10 mouse cellular contexts compared by ENCODE assay signal in the genomic region with DNA sequence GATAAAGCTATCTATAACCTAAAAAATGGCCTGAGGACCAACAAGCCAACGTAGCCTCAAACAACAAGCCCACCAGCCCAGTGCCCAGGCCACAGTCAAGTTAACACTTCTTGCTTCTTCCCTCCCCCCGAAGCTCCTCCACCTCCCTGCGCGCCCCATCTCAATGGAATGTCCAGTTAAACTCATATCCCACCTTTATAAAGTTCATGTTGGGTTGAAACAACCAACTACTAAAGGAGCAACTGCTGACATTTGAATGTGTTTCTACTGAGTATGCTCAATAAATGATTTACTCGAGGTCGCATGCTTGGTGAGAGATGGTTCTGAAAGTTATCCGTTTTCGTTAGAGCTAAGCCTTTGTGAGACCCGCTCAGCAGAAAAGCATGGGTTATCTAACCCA. TPM values are rescaled to one million over a fixed set of nuclear protein-coding genes. Genes with fewer than 3 reads are reported as not detected.
A peak's percentile ranks its signal among the peaks of the same experiment; 100 is the strongest.
DNase-seq lines count a peak whose midpoint lies in the region; ATAC-seq and TF ChIP-seq lines count a peak whose summit lies in the region.
"Had no signal": no experiment of that assay in that cellular context is flagged by ENCODE, and none has a peak within 500 bp of the region (broad histone marks: within the 10 kb centered on the region; RNA-seq: fewer than 3 reads in every experiment).

No protein-coding gene starts in this region.

- no peak overlapping the region for H3K9ac ChIP-seq in lung, embryonic 15.5 days
- H3K9ac ChIP-seq in hindbrain, embryonic 16.5 days (ENCODE audit: low read depth, low read length) = no peak overlapping the region
- H3K9ac ChIP-seq in limb, embryonic 14.5 days (ENCODE audit: low read depth, low read length, severe bottlenecking) = no peak overlapping the region
- no peak overlapping the region for H3K9ac ChIP-seq in neural tube, embryonic 15.5 days (replicated peaks)

- H3K4me3 ChIP-seq in lung, embryonic 15.5 days = peak overlapping the region; percentile 87; the same call in 1 of the 2 replicates
- peak overlapping the region; percentile 89; the same call in 1 of the 2 replicates for H3K4me3 ChIP-seq in hindbrain, embryonic 16.5 days (ENCODE audit: low read length)
- H3K4me3 ChIP-seq in limb, embryonic 14.5 days (replicated peaks; ENCODE audit: low read length) = peak overlapping the region; percentile 70
- H3K4me3 ChIP-seq in neural tube, embryonic 15.5 days (replicated peaks) = peak overlapping the region; percentile 83

- H3K9me3 ChIP-seq in lung, embryonic 15.5 days = no peaks in the 10 kb centered on the region
- no peaks in the 10 kb centered on the region for H3K9me3 ChIP-seq in hindbrain, embryonic 16.5 days (ENCODE audit: control insufficient read depth, low read length)
- H3K9me3 ChIP-seq in limb, embryonic 14.5 days (ENCODE audit: control insufficient read depth, low read length) = no peaks in the 10 kb centered on the region; the same call in 1 of the 2 replicates
- H3K9me3 ChIP-seq in neural tube, embryonic 15.5 days (replicated peaks) = 0 out of 2 replicates have a peak, but pooled peaks cover 2% of the 10 kb centered on the region

- no peak for ATAC-seq in lung, embryonic 15.5 days (ENCODE audit: borderline replicate concordance, extremely low read depth, low FRiP score, low TSS enrichment)
- ATAC-seq in hindbrain, embryonic 16.5 days = no peak
- no peak for ATAC-seq in limb, embryonic 14.5 days (ENCODE audit: low FRiP score, low read depth)
- ATAC-seq in neural tube, embryonic 15.5 days (ENCODE audit: low FRiP score) = no peak

- no peak overlapping the region for H3K27ac ChIP-seq in lung, embryonic 15.5 days
- H3K27ac ChIP-seq in hindbrain, embryonic 16.5 days (ENCODE audit: low read depth, low read length) = no peak overlapping the region
- no peak overlapping the region for H3K27ac ChIP-seq in limb, embryonic 14.5 days (replicated peaks; ENCODE audit: low read depth, low read length)
- H3K27ac ChIP-seq in neural tube, embryonic 15.5 days (replicated peaks) = no peak overlapping the region

- WGBS in lung, embryonic 15.5 days = 66% methylated on average over 9 of the region's 9 CpGs
- 67% methylated on average over 9 of the region's 9 CpGs for WGBS in hindbrain, embryonic 16.5 days
- WGBS in limb, embryonic 14.5 days = 78% methylated on average over 9 of the region's 9 CpGs
- WGBS in neural tube, embryonic 15.5 days = 76% methylated on average over 9 of the region's 9 CpGs

- no peaks in the 10 kb centered on the region for H3K36me3 ChIP-seq in lung, embryonic 15.5 days
- H3K36me3 ChIP-seq in hindbrain, embryonic 16.5 days (ENCODE audit: control insufficient read depth, insufficient read depth, low read length) = no peaks in the 10 kb centered on the region
- no peaks in the 10 kb centered on the region for H3K36me3 ChIP-seq in limb, embryonic 14.5 days (ENCODE audit: control insufficient read depth, insufficient read depth, low read length)
- H3K36me3 ChIP-seq in neural tube, embryonic 15.5 days = no peaks in the 10 kb centered on the region

- H3K4me1 ChIP-seq in lung, embryonic 15.5 days = peaks cover 9% of the 10 kb centered on the region
- peaks cover 10% of the 10 kb centered on the region for H3K4me1 ChIP-seq in hindbrain, embryonic 16.5 days (ENCODE audit: control insufficient read depth, insufficient read depth, low read depth, low read length)
- peaks cover 9% of the 10 kb centered on the region; the same call in 1 of the 2 replicates for H3K4me1 ChIP-seq in limb, embryonic 14.5 days (ENCODE audit: control insufficient read depth, insufficient read depth, low read length)
- H3K4me1 ChIP-seq in neural tube, embryonic 15.5 days = peaks cover 34% of the 10 kb centered on the region

- H3K4me2 ChIP-seq in lung, embryonic 15.5 days = peak overlapping the region; percentile 89
- peak overlapping the region; percentile 69 for H3K4me2 ChIP-seq in hindbrain, embryonic 16.5 days (ENCODE audit: low read length)
- peak overlapping the region; percentile 66 for H3K4me2 ChIP-seq in limb, embryonic 14.5 days (replicated peaks; ENCODE audit: low read depth, low read length, severe bottlenecking)
- peak overlapping the region; percentile 76 for H3K4me2 ChIP-seq in neural tube, embryonic 15.5 days

- TF ChIP-seq POLR2A in limb, embryonic 14.5 days (IDR thresholded peaks at IDR 0.05; ENCODE audit: borderline replicate concordance, extremely low read depth, insufficient read depth, insufficient read length) = no peak

- H3K27me3 ChIP-seq in lung, embryonic 15.5 days = no peaks in the 10 kb centered on the region
- no peaks in the 10 kb centered on the region for H3K27me3 ChIP-seq in hindbrain, embryonic 16.5 days (replicated peaks; ENCODE audit: control insufficient read depth, insufficient read depth, low read length)
- no peaks in the 10 kb centered on the region for H3K27me3 ChIP-seq in limb, embryonic 14.5 days (ENCODE audit: control insufficient read depth, insufficient read depth, low read length)
- no peaks in the 10 kb centered on the region for H3K27me3 ChIP-seq in neural tube, embryonic 15.5 days (replicated peaks)

- DNase-seq in lung, postnatal 14 days = no peak
- DNase-seq in limb, embryonic 14.5 days (ENCODE audit: low spot score) = no peak
- DNase-seq in adrenal gland, postnatal 36 days = no peak
- DNase-seq in right cerebral cortex, adult 2 months (ENCODE audit: low spot score in 2 of 2) = no peak
- no peak for DNase-seq in left cerebral cortex, adult 11 months (ENCODE audit: low spot score)

RNA-seq across cellular contexts. Expression of gene Rab3ip, which starts 2.2 kb away (rescaled TPM):
- polyA plus RNA-seq in lung, embryonic 15.5 days (2015; fragmentation: Nextera tagmentation; extraction: Ambion mirVana) = 31.1 and 32.3 TPM in 2 replicates
- 45.2 and 46.6 TPM in 2 replicates for polyA plus RNA-seq in hindbrain, embryonic 16.5 days (2015; fragmentation: Nextera tagmentation; extraction: Ambion mirVana)
- polyA plus RNA-seq in limb, embryonic 14.5 days (2012; rRNA removed) = 27.0 and 61.7 TPM in 2 replicates
- 24.3 and 27.6 TPM in 2 replicates for polyA plus RNA-seq in limb, embryonic 14.5 days (2014; fragmentation: Nextera tagmentation; extraction: Ambion mirVana)
- 49.3 and 54.6 TPM in 2 replicates for polyA plus RNA-seq in neural tube, embryonic 15.5 days (2015; fragmentation: Nextera tagmentation; extraction: Ambion mirVana)
- 10 to 100 TPM; 35.4 to 51.5 TPM for total RNA-seq in adrenal gland, postnatal 36 days (2021)

RNA-seq across cellular contexts. Expression of gene Gm10271, which starts 24.0 kb away (rescaled TPM):
- not detected in 2 replicates for polyA plus RNA-seq in lung, embryonic 15.5 days (2015; fragmentation: Nextera tagmentation; extraction: Ambion mirVana)
- polyA plus RNA-seq in hindbrain, embryonic 16.5 days (2015; fragmentation: Nextera tagmentation; extraction: Ambion mirVana) = not detected in 2 replicates
- not detected in 2 replicates for polyA plus RNA-seq in limb, embryonic 14.5 days (2012; rRNA removed)
- not detected in 2 replicates for polyA plus RNA-seq in limb, embryonic 14.5 days (2014; fragmentation: Nextera tagmentation; extraction: Ambion mirVana)
- not detected in 2 replicates for polyA plus RNA-seq in neural tube, embryonic 15.5 days (2015; fragmentation: Nextera tagmentation; extraction: Ambion mirVana)
- not detected for total RNA-seq in adrenal gland, postnatal 36 days (2021)
- total RNA-seq: ES-E14; megakaryocyte progenitor cell, adult 5-6 weeks had no signal

RNA-seq across cellular contexts. Expression of gene Best3, which starts 37.7 kb away (rescaled TPM):
- 0.14 and 0.28 TPM in 2 replicates for polyA plus RNA-seq in lung, embryonic 15.5 days (2015; fragmentation: Nextera tagmentation; extraction: Ambion mirVana)
- 0.15 and 0.16 TPM in 2 replicates for polyA plus RNA-seq in hindbrain, embryonic 16.5 days (2015; fragmentation: Nextera tagmentation; extraction: Ambion mirVana)
- polyA plus RNA-seq in limb, embryonic 14.5 days (2012; rRNA removed) = 3.1 and 3.3 TPM in 2 replicates
- polyA plus RNA-seq in limb, embryonic 14.5 days (2014; fragmentation: Nextera tagmentation; extraction: Ambion mirVana) = 0.79 and 1.4 TPM in 2 replicates
- polyA plus RNA-seq in neural tube, embryonic 15.5 days (2015; fragmentation: Nextera tagmentation; extraction: Ambion mirVana) = 0.10 and 0.14 TPM in 2 replicates
- total RNA-seq in adrenal gland, postnatal 36 days (2021) = under 1 TPM; 0.23 to 0.33 TPM
- total RNA-seq: megakaryocyte progenitor cell, adult 5-6 weeks had no signal

RNA-seq across cellular contexts. Expression of gene Myrfl, which starts 51.7 kb away (rescaled TPM):
- 0.09 TPM in 1 of 2 replicates, not detected in the other for polyA plus RNA-seq in lung, embryonic 15.5 days (2015; fragmentation: Nextera tagmentation; extraction: Ambion mirVana)
- 0.11 and 0.15 TPM in 2 replicates for polyA plus RNA-seq in hindbrain, embryonic 16.5 days (2015; fragmentation: Nextera tagmentation; extraction: Ambion mirVana)
- 0.13 and 0.18 TPM in 2 replicates for polyA plus RNA-seq in limb, embryonic 14.5 days (2012; rRNA removed)
- polyA plus RNA-seq in limb, embryonic 14.5 days (2014; fragmentation: Nextera tagmentation; extraction: Ambion mirVana) = 0.07 and 0.19 TPM in 2 replicates
- polyA plus RNA-seq in neural tube, embryonic 15.5 days (2015; fragmentation: Nextera tagmentation; extraction: Ambion mirVana) = 0.27 TPM in 1 of 2 replicates, not detected in the other
- under 1 TPM in 1 of 2 experiments, not detected in 1; 0.10 TPM for total RNA-seq in adrenal gland, postnatal 36 days (2021)
- total RNA-seq: megakaryocyte progenitor cell, adult 5-6 weeks had no signal
